Mouse (Mus musculus) 3134 (cell line): Measurements from ENCODE around the gene Zfp946.

Experiments
- DNase-seq: peaks from one replicate; pipeline ENCODE4 v3.0.0-alpha.2; 2011; ENCODE audit warnings: low spot score; ENCODE audit not compliant: insufficient read length; ENCODE audit errors: extremely low read depth

Zfp946 gene

GRCm38 (mm10) chr17:22423952-22424617, at the start of gene Zfp946:
Gene Zfp946 (plus strand): TSS chr17:22424222.
- DNase-seq = peak; percentile 87

- peak; percentile 7 for DNase-seq
These were observed 13.3 kb upstream of the Zfp946 start for GRCm38 (mm10) chr17:22410756-22411155.

- no peak for DNase-seq
These were observed 6.5 kb upstream of the Zfp946 start for GRCm38 (mm10) chr17:22417510-22417909.

GRCm38 (mm10) chr17:22424636-22425354, 773 bp downstream of the Zfp946 start:
- DNase-seq = peak; percentile 15

- no peak for DNase-seq
These were observed 23.7 kb downstream of the Zfp946 start for GRCm38 (mm10) chr17:22447684-22448083.

GRCm38 (mm10) chr17:22497120-22497519, 73.1 kb downstream of the Zfp946 start:
- DNase-seq = peak; percentile 37
